Mouse (Mus musculus) adrenal gland, adult 18-20 months (tissue): ENCODE data around the gene Pmp22. TPM values are rescaled to one million over a fixed set of nuclear protein-coding genes. Genes with fewer than 3 reads are reported as not detected.
A peak's percentile ranks its signal among the peaks of the same experiment; 100 is the strongest.

Experiments
- DNase-seq, 2 experiments: peaks; one replicate each; pipeline ENCODE4 v3.0.0; 2021 to 2022; ENCODE audit warnings: low spot score in 2 of 2
- total RNA-seq, 2 experiments: library from RNA; stranded (reverse); gene quantifications; 1 replicate in 1 of 2; 2 replicates in 1 of 2; pipeline ENCODE4 v1.2.3; 2021

The Pmp22 gene
- total RNA-seq, 2 experiments from 2014 or later, result 106 to 127 TPM

GRCm38 (mm10) chr11:63125832-63126456 is 2.8 kb upstream of the Pmp22 start:
- no peak for DNase-seq

DNA sequence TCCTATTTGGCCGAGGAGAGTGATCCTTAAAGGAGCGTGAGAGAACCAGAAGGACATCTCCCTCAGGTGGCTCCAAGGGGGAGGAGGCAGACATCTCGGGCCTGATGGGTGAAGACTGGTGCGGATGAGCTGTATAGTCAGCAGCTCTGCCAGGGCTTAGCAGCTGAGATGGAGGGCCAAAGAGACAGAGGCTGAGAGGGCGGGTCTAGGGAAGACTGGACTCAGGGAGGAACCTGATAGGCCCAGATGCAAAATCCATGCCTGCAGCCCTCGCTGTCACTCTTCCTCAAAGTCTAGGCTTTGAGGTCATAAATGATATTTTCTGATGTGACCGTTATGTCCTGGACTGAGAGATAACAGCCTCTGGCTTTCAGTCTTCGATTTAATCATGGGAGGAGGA is 1.8 kb upstream of the Pmp22 start:
- DNase-seq, result no peak

GRCm38 (mm10) chr11:63127513-63127912 is 1.3 kb upstream of the Pmp22 start:
- DNase-seq, result no peak

GRCm38 (mm10) chr11:63129375-63129774 is 593 bp downstream of the Pmp22 start:
- no peak for DNase-seq

- no peak for DNase-seq
Observed at GRCm38 (mm10) chr11:63129840-63130239, 1.1 kb downstream of the Pmp22 start.

- DNase-seq, result peak; percentile 48 to 62
Observed at GRCm38 (mm10) chr11:63130497-63130896, 1.7 kb downstream of the Pmp22 start.

GRCm38 (mm10) chr11:63131001-63131692 is 2.4 kb downstream of the Pmp22 start:
- peak; percentile 68 to 71 for DNase-seq

DNA sequence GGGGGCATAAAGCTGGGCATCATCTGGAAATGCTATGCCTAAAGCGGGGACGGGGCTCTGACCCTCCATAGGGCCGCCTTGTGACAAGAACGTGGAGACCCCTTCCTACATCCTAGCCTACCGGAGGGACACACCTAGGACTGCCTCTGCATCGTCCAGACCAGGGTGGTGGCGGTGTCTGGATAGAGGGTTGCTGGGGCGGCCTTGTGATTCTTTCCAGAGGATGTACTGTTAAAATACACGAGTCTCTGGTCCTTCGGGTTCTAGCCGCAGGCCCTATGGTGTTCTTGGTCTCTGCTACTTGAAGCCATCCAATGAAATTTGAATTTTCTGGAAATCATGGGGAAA is 2.9 kb downstream of the Pmp22 start:
- no peak for DNase-seq

- DNase-seq, result no peak
Observed at GRCm38 (mm10) chr11:63132151-63132500, 3.3 kb downstream of the Pmp22 start.

DNA sequence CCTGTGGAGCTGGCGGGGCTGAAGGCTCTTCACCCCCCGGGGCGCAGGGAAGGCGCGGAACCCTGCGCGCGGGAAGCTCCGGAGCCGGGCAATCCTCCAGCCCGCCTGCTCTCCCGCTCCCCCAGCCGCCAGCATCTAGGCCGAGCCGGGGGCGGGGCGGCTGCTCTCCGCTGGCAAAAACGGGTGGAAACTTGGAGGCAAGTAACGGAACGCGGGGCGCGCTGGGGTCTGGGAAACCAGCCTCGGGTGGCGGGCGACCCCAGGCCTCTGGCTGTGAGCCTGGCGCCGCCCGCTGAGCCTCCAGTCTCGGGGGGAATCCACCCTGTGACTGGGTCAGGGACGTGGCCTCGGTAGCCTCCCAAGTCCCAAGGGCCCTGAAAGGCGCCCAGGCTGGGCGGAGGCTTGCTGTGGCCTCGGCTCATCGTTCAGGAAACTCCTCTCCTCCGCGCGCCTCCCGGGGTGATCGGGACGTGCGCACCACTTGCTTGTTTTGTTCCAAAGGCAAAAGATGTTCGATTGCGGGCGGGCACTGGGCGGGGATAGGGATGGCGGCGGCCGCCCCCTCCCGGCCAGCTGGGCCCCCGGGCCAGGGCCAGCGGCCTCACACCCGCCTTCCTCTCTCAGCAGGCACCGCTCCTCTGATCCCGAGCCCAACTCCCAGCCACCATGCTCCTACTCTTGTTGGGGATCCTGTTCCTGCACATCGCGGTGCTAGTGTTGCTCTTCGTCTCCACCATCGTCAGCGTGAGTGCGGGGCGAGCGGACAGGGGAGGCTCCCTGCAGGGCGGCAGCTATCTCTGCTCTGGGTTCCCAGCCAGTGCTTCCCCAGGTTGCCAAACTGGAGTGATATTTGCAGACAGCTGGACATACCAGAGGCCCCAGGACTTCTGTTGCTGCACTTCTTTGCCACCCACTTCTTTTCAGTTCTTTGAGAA is 4.0 kb downstream of the Pmp22 start:
- peak; percentile 77 to 78 for DNase-seq

DNA sequence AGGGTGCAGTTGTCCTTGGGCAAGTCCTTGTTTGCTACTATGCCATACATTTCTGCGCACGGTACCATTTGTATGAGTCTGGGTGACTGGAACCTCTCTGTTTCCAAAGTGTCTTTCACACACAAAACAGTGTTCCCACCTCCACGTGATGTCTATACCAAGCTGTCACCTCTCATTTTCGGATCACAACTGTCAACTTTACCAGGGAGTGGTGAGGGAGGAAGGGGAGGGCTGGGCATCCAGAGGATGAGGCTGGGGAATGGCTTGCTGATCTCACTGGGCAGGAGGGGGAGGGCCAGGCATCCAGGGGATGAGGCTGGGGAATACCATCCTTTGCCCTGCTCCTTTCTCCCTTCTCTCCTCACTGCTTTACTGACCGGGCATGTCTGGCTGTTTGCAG is 5.2 kb downstream of the Pmp22 start:
- DNase-seq, result no peak

- no peak for DNase-seq
Observed at GRCm38 (mm10) chr11:63134742-63135482, 6.1 kb downstream of the Pmp22 start.

DNA sequence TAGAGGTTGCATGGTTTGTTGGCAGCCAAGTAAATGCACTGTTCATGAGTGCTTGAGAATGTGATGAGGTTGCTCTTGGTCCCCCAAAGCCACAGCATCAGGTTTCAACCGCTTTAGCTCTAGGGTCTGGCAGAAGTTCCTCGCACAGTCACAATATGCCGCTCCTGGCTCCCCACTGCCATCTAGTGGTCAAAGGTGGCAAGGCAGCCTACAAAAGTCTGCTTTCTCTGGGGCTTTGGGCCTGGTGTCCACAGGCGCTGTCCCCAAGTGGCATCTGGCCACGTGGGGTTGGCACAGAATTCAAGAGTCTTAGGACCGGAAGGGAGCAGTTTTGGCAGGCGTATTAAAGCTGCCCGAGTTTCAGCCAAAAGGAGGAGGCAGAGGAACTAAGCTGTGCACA is 6.8 kb downstream of the Pmp22 start:
- peak; percentile 96 to 97 for DNase-seq

GRCm38 (mm10) chr11:63136205-63136604 is 7.4 kb downstream of the Pmp22 start:
- DNase-seq, result peak in 1 of 2 experiments; percentile 50

- no peak for DNase-seq
Observed at GRCm38 (mm10) chr11:63136836-63137416, 8.1 kb downstream of the Pmp22 start.

GRCm38 (mm10) chr11:63138739-63139138 is 10.0 kb downstream of the Pmp22 start:
- DNase-seq, result no peak

- DNase-seq, result no peak
Observed at GRCm38 (mm10) chr11:63142311-63142710, 13.5 kb downstream of the Pmp22 start.

DNA sequence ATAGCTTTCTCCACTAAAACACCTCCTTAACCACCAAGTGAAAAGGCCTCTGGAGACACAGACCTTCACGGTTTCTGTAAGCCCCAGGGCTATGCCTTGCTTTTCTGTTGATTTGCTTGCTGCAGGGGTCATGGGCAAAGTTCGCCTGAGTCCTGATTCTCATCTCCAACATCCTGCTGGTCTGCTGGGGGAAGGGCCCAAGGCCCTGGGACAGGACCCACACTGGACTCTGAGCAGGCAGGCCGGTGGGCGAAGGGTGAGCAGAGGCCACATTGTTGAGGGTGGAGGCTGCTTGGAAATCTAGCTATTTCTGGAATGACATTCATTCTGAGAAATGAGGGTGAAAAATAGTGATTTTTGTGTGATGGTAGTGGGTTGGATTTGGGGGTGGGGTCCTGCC is 14.0 kb downstream of the Pmp22 start:
- DNase-seq, result no peak

- no peak for DNase-seq
Observed at GRCm38 (mm10) chr11:63143486-63143885, 14.7 kb downstream of the Pmp22 start.

GRCm38 (mm10) chr11:63146601-63147000 is 17.8 kb downstream of the Pmp22 start:
- no peak for DNase-seq

DNA sequence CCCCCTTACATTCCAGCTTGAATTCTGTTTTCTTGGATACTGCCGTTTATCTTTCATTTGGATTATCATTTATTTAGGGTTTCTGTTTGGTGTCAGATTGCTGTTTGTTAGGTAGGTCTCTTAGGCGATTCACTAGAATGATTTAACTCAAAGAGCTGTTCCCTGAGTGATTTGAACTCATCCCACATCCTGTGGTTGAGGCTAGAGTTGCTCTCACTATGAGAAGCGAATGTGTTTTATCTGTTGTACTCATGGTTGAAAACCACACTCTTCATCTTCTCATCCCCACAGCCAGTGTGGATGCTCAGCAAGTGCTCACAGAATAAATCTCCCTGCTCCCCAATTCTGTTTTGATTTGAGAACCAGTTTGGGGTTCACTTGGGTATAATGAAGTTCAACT is 19.5 kb downstream of the Pmp22 start:
- no peak for DNase-seq
